Mouse (Mus musculus): ENCODE measurements around the gene Tbc1d2b.

The Tbc1d2b gene

DNA sequence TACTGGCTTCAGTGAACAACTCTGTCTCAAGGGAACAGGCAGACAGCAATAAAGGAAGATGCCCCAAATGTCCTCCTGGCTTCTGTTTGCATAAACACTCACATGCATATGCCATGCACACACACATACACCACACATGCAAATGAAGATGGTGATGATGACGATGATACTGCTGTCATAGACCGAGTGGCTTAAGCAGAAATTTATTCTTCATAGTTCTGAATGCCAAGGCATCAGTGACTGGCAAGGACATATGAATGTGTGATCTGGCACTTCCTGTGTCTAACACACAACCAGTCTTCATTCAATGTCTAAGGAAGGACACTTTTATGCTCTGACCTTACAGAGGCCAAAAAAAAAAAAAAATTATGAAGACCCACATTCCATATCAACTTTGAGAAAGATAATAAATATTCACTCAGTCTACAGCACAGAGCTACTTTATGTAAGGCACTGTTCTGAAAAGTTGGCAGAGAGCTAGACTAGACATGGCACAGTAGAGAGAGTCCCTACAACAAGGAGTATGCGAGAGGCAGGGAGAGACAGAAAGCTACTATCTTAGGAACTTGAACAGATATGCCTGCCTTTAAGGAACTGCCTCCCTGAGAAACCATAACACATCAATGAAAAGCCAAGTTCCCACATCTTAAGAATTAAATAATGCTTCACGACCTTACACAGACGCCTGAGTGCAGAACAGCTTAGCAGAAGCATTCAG lies 5.1 kb downstream of the Tbc1d2b start:
- in situ Hi-C loops (cut with MseI, MboI) = no loop called here

DNA sequence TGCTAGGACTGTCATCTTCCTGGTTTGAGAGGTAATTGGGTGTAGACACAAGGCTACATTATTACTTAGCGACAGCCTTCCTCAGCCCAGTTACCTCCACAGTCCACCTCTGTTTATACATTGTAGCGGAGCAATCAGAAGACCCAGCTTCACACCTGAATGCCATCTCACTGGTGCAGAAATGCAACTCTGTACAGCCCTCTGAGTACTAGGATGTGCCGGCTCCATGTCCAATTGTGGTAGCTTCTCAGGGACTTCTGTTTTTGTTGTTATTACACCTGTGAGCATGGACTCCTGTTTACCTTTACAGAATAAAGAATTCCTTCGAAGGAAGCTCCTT lies 7.3 kb downstream of the Tbc1d2b start:
- in situ Hi-C loops (cut with MseI, MboI) = no loop called here

DNA sequence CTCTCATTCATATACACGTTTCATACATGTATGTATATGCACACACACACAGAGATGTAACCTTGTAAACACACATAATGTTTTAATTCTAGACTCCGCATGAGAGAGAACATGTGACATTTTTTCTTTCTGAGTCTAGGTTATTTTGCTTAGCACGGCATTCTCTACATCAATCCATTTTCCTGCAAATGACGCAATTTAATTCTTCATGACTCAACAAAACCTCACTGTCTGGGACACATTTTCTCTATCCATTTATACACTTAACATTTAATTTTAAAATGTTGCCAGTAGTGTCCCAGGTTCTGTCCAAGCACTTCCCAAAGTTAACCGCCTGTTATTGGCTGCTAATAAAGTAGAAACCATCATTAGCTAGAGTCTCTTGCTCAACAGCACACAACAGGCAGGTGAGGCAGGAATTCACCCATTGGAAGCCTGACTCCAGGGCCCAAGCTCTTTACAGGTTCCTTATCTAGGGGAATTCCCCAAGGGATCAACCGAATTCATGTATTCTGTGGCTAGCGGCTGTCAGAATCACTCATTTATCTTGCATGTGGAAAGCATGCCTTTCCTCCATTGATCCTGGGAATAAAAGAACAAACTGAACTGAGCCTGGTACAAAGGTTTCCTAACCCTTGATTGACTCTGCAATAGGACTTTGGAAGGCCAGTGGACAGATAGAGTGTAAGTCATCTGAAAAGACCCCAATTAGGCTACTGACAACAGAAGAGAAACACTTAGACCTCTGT lies 7.8 kb downstream of the Tbc1d2b start:
- in situ Hi-C loops (cut with MseI, MboI) = no loop called here

DNA sequence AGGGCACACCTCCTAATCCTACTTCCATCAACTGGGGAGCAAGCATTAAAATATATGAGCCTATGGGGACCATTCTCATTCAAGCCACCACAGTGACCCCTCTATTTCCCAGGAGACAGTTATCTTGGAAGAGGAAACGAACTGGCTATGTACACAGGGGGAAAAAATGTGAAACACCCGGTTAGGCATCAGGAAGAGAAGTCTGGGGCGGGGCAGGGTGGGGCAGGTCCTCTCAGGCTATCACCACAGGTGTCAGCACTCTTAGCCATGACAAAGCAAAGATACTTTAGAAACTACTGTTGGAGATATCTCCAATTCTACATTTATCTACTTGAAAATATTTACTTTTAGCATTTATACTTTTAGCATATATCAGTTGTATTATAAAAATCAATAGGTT lies 8.5 kb downstream of the Tbc1d2b start:
- in situ Hi-C loops (cut with MseI, MboI) = no loop called here

DNA sequence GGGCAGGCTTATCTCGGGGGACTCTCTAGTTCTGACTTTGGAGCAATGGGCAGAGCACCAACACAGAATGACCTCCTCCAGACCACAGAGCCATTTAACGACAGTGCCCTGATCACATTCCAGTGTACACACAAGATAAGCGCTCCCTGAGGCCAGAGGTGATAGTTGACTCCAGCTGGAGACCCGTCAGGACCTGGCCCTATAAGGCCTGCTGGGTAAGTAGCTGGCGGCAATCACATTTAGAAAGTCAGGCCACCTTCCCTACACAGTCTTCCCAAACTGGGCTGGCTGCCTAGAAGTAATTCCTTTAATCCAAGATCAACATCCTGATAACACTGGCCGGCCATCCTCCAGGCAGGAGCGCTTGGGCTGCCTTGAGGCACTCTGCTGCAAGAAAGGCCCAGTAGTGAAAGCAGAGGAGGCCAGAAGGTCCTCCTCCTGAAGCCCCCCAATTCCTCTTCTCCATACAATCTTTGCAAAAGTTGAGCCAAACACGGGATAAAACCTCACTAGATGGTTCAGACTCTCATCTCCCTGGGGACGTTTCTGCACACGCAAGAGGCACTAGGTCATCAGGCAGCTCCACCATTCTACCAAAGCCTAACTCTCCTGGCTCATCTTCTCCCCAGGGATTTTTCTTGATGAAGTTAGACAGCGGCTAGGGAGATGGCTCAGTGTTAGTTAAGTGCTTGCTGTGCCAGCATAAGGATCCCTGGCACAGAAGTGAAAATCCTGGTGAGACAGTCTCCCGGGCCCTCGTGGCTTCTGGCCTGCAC lies 9.8 kb downstream of the Tbc1d2b start:
- in situ Hi-C loops (cut with MseI, MboI) = no loop called here

DNA sequence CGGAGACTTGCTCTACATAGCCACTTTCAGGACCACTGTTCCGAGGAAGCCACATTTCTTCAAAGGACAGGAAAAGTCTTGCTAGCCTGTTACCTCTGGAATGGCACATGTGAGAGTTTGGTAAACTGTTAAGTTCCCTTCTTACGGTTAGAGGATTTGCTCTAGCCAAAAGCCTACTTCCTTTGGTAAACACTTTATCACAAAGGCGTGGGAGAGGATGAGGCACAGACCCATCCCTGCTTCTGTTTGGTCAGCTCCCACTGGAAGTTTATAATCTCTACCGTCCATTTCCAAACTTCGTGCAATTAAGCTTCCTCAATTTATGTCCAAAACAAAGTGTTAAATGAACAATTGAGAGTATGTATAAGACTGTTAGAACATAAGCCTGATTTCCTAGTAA lies 10.5 kb downstream of the Tbc1d2b start:
- in situ Hi-C loops (cut with MseI, MboI) = no loop called here

DNA sequence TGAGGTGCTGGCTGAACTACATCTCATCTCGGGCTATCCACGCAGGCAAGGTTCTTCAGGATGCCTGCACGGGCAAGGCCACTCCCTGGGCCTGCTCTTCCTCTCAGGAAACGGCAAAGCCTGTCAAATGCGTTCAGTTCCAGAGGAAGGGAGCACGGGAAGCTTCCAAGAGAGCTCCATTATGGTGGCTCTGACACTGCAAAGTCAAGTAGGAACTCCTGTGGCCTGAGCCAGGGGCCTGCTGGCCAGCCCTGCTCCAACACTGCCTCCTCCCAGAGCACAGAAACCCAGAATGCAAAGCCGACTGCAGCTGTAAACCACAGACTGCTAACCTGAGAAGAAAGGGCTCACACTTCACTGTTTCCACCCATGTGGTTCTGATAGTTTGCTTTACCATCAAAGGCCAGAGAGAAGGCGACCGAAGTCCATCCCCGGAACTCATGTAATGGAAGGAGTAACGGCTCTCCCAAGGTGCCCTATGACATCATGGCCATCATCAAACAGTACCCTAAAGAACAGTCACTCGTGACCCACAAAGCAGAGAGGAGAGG lies 11.1 kb downstream of the Tbc1d2b start:
- in situ Hi-C loops (cut with MseI, MboI) = no loop called here

DNA sequence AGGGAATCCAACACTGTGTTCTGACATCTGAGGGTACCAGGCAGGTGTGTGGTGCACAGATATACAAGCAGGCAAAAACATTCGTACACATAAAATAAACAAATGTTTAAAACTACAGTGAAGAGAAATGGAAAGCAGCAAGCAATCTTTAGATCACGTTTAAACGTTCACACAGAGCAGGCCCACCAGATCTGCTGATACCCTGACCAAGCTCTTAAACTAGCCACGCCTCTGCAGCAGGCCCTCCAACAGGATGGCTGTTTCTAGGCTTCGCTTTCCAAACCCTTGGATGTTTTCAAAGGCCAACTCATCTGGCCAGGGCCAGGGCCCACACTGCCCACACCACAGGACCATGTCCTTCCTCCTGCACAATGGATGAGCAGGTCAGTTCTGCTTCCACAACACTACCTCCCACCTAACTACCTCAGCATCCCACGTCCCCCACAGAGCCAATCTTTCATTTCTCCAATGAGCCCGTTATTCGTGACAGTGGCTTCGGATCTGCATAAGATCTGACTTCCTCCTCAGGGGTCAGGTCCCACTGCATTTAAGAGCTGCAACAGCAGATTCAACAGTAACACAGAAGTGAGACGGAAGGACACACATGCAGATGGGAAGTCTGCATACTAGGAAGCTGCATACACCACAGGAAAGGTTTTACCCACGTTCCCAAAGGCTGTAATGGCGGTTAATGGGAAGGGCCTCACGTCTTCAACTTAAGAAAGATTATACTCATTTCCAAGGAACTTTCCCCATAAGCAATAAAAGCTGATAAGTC lies 12.7 kb downstream of the Tbc1d2b start:
- in situ Hi-C loops (cut with MseI, MboI) = no loop called here

DNA sequence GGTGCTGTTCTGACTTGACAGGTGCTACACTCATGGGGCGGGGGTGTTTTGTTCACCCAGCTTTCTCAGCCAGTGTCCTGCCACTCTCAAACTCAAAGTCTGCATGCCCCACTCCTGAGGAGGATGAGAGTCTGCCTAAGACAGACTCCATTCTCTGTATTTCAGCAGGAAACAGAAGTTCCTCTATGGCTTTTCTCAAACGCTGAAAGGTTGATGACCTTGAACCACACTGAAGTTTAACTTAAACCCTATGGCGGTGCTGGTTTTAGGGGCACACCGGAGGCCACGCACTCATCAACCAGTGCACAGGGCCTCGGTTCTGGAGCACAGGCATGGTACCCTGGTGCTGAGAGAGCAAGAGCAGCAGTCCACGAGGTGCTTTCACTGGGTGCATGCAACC lies 13.4 kb downstream of the Tbc1d2b start:
- in situ Hi-C loops (cut with MseI, MboI) = no loop called here

DNA sequence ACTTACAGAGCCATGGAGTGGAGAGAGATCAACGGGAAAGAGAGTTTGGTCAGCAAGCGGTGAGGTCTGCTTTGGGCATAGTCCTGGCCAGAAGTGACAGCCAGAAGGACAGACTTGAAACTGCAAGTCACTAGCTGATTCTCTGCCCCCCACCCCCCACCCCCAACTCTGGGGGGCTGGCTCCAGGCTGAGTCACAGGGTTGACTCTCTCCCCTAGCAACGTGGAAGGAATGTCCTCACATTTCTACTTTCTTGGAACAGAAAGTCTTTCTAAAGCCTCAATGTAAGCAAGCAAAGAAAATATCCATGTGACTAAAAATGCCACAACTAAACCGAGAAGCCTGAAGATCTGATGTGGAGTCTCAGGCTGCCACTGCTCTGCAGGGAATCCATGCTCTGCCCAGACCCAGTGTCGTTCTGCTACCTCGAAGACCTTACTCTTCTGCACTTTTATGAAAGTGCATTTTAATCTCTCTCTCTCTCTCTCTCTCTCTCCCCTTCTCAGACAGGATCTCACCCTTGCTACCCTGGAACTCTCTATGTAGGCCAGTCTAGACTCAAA lies 14.7 kb downstream of the Tbc1d2b start:
- in situ Hi-C loops (cut with MseI, MboI) = no loop called here

DNA sequence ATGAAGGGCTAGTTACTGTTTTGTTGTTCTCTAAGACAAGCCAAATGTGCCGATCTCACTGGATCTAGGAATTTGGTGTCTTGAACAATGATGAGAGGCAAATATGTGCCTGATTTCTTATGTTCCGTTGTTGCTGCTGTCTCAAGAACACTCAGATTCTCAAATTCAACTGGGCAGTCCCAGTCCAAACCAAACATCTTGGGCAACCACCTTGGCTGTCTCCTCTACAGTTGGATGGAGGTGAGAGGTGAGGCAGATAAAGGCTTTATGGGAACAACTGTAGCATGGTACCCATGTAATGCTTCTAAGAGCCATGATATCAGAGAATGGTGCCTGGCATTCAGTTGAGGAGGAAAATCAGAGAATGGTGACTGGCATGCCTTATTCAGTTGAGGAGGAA lies 17.4 kb downstream of the Tbc1d2b start:
- in situ Hi-C loops (cut with MseI, MboI) = no loop called here

DNA sequence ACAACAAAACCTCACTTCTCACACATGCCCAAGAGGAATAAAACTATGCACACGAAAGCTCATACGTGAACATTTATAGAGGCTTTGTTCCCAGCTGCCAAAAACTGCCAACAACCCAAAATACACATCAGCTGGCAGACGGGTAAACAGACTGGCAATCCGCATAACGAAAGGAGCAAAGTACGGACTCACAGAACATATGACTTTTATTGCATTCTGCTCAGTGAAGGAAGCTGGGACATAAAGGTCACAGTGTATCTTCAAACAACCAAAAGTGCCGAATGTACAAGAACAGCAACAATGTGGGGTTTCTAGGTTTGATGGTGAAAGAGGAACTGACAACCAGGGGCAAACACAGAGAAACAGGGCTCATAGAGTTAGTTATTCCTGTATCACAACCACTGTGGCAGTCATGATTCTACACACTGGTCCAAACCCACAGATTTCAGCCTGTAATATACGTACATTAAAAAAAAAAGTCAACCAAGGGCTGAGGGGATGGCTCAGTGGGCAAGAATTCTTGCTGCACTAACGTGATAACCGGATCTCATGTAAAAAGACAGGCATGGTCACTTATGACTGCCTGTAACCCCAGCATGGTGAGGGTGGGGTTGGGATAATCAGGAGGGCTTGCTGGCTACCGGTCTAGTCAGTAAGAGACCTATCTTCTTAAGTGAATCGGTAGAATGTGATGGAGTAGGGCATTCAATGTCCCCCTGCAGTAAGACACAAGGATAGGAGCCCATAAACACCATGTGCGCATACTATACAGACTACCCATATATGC lies 19.4 kb downstream of the Tbc1d2b start:
- in situ Hi-C loops (cut with MseI, MboI) = no loop called here

DNA sequence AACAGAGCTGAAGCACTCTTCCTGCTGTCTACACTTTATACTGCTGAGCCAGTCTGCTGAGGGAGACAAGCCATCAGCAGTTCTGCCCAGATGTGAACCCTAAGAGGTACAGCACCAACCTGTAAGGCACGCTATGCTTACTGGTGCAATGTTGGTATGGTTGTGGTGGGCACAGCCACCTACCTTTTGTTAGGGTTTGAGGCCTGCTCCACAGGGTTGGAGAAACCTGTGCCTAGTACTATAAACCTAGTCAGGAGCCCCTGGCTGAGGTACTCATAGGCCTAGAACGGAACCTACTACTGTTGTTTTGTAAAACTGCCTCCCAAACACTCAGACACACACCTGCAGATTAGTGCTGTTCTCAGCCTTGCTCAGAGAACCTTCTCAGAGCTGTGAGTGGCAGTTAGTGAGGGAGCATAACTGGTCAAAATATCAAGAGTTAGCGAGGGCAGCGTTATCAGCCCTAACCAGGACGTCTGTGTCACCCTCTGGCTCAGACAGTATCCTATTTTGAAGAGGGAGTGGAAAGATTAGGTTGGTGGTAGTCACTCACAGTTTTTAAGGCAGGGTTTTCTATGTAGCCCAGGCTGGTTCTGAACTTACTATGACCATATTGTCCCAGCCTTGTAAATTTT lies 20.3 kb downstream of the Tbc1d2b start:
- in situ Hi-C loops (cut with MseI, MboI) = no loop called here

DNA sequence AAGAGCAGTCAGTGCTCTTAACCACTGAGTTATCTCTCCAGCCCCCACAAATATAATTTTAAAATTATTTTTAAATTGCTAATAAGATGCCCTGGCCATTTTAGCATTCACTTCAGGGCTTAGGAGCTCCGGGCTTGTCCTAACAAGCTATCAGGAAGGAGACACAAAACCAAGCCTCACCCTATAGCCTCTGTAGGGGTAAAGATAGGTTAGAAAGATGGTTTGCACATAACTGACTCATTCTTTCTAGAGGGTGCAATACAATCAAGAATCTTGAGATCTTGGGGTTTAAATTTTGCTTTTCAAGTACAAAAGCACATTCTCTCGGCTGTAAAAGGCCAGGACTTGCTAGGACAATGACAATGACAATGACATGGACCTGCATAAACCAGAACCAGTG lies 21.6 kb downstream of the Tbc1d2b start:
- in situ Hi-C loops (cut with MseI, MboI) = no loop called here

DNA sequence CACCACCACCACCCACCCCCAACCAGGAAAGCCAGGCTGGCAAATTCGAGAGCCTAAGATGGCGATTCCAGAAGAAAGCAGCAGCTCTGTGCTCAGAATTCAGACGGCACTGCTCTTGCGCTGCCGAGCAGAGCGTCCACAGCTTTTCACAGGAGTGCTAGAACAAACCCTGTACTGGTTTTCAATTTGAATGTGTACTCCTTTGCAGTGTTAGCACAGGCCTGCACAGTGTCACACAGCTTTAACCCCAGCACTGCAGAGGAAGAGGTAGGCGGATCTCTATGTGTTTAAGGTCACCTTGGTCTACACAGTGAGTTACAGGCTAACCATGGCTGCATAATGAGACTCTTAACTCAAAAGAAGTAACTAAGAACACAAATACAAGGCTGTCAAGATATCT lies 22.3 kb downstream of the Tbc1d2b start:
- in situ Hi-C loops (cut with MseI, MboI) = no loop called here

DNA sequence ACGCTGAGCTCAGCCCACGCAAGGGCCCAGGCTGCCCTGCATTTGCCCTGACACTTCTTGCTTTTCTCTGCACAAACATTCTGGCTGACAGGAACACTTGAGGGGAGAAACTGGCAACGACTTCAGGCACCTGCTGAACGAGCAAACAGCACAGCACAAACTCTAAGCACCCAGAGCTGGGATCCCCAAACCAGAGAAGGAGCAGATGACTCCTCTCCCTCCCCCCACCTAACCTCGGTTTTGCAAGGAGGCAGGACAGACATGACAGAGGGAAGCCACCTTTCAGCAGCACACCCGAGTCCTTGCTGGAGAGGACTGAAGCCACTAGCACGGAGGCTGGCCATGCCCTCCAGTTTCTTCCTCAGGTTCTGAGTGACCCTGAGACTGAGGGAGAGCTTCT lies 23.3 kb downstream of the Tbc1d2b start:
- in situ Hi-C loops (cut with MseI, MboI) = no loop called here

DNA sequence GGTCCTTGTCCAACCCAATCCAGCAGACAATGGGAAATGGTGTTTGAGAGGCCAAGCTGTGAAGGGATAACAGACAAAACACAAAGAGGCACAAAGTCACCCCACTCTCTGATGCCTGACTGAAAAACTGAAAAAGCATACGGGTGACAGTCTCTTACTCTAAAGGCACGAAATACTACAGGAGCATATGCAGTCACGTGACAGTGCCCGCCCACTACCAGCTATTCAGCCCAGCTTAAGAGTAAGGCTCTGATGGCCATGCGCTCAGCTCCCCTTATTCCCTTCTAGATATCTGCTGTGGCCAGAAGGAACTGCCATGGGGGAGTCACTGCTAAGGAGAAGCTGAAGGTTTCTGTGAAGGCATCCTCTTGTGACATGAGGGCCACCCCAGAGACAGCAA lies 24.8 kb downstream of the Tbc1d2b start:
- in situ Hi-C loops (cut with MseI, MboI) = no loop called here

DNA sequence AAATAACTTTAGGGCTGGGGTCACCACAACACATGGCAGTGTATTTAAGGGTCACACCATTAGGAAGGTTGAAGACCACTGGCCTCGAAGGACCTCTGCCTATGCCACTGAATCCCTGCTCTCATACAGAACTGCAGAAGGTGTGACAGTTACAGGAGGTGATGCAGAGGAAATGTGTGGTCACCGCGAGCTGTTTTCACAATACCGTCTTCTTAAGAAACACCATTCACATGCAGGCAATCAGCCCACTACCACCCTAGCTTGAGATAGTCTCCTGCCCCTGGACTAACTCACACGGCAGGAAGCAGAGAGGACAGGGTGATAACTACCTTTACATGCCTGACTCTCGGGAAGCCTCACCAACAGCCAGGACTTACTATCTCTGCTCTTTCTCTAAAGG lies 25.4 kb downstream of the Tbc1d2b start:
- in situ Hi-C loops (cut with MseI, MboI) = no loop called here

DNA sequence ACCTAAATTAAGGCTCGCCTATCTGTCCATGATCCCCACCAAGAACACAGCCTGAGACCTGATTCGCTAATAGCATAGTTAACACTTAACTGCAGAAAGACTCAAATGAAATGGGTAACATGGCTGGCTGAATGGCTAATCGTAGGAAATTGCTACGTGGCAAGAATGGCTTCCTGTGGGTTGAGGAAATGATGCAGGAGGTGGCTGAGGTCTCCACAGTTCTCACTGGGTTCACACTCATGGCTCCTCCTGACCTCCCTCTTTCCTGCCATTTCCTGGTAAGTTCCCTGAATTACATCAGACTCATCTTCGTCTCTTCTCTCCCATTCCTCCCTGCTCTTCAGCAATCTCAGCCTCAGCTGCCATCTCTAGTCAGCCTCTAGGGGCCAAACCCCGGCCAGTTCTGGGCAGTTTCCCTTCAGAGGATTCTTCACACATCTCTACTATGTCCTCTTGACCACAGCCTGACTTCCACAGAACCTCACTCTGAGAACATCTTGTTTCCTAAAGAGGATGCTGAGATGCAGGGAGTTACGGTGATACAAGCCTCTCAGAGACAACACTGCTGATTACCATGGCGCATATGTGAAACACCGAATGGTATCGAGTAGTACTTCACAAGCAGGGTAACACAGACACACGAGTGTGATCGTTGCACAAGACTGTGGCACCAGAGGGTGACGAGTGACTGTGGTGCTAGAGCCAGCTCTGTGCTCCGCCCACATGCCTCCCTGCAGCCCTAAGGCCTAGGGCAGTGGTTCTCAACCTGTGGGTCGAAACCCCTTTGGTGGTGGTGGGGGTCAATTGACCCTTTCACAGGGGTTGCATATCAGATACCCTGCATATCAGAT lies 26.1 kb downstream of the Tbc1d2b start:
- in situ Hi-C loops (cut with MseI, MboI) = no loop called here

Measured in mouse trophoblast stem cell (cell line).